Mouse (Mus musculus): ENCODE data around the gene Thrap3.

The Thrap3 gene

DNA sequence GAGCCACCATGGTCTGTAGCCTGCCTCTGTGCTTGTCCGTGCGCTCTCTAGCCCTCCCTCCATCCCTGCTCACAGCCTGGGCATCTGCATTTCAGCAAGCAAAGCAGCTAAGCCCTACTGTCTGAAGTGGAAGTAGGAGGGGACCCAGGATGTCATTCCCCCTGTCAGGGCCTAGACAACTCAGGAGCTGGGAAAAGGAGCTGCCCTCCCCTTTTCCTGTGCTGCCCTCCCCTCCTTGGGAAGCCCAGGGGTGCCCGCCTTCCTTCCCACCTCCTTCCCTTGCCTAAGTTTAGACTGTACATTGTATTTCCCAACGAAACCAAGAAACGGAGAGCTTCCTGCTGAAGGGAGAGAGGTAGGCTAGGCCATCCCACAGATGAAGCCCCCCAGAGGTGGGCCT lies 61.5 kb downstream of the Thrap3 start:
- no peak for DNase-seq

DNA sequence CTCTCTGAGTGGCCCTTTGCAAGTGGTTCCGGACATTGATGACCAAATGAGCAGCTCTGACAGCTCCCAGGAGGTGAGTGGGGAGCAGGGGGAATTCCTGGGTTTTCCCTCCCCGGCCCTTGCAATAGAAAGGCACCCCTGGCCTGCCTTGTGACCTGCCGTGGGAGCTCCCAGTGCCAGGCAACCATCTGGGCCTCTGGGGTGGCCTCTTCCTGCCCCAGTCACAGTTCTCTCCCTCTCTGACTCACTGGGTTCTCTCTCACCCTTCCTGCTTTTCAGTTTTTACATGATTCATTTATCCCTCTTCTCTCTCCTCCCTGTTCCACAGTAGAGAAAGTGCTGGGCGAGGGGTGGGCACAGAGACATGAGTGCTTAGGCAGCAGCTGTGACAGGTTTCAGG lies 64.8 kb downstream of the Thrap3 start:
- no peak for DNase-seq

DNA sequence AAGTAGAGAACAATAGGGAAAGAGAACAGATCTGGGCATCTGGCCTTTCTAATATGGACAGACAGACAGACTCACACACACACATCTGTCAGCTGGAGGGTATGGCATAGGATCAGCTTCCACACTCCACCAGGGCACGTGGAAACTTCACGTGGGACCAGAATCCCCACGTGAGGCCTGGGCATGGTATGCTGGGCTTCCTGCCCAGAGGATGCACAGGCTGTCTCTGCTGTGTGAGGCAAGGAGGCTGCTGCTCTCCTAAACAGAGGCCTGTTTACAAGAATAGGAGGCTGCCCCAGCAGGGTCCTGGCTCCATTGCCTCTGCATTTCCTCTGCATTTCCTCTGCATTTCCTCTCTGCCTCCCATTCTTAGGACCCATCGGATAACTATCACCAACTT lies 67.9 kb downstream of the Thrap3 start:
- DNase-seq = no peak

DNA sequence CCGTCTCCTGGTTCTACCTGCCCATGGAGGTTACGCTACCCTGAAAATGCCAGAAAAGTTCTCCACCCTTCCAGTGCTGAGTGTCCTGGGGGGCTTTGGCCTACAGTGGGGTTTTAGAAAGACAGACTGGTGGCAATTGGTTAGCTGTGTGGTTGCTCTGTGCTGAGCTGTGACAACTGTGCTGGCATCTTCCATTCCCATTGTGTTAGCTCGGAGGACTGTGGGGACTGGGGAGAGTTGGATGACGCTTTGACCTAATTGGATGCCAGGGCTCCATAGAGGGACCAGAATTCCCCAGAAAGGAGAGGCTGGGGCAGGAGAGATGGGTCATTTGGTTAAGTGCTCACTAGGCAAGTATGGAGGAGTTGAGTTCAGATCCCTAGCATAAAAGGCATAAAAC lies 68.3 kb downstream of the Thrap3 start:
- DNase-seq = no peak

DNA sequence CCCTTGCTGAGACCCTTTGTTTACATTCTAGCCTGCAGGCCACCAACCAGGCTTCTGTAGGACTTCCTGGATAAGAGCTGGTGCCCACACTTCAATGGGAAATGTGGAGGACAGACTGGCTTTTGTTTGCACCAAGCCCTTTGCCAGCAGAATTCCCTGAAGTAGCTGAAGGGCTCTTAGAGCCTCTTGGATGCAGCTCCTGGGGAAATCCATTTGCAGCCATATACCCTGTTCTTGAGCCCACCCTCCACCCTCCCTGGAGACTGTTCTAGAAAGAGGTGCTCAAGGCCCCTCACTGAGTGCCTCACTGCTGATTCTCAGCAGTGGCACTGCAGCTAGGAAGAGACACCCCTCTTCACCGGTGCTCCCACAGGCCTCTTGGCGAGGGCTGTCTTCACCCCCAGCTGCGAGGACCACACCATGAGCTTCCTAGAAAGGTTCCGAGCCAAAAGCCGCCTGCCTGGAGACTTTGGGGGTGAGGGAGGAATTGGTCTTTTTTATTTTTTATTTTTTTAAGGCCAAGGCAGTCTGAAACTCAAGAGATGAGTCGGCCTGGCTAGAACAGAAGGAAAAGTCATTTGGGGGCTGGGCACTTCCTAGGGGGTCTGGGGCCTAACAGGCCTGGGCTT lies 69.8 kb downstream of the Thrap3 start:
- DNase-seq = no peak

DNA sequence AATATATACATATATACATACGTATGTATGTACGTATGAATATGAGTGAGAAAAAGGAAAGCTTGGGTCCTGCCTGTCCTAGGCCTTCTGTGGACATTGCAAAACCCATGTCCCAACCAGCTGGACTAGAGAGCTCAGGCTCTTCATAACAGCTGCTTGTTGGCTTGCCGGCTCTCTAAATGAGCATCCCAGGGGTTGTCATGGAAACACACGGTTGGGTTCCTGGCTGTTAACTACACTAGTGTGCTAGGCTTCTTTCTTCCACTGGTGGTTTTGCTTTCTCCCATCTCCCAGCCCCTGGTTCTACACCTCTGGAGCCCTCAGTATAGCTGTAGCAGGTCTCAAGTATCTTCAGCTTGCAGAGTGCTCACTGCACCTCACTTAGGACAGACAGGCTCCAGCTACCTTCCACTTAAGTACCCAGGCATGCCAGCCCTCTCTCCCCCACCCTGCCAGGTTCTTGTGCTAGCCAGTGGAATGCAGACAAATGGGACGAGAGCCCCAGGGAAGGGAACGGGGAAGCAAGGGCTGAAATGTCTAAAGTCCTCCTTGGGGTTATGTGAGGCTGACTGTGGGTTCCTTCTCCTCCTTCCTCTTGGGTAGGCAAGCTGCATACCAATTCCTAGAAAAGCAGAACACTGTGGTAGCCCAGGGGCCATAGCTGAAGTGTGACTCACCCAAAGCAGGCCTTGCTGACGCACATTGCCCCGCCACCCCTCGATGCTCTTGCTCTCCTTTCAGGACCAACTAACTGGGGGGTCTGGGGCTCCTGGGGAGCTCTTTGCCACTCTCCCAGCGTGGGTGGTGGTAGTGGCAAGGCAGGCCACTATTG lies 71.1 kb downstream of the Thrap3 start:
- no peak for DNase-seq

DNA sequence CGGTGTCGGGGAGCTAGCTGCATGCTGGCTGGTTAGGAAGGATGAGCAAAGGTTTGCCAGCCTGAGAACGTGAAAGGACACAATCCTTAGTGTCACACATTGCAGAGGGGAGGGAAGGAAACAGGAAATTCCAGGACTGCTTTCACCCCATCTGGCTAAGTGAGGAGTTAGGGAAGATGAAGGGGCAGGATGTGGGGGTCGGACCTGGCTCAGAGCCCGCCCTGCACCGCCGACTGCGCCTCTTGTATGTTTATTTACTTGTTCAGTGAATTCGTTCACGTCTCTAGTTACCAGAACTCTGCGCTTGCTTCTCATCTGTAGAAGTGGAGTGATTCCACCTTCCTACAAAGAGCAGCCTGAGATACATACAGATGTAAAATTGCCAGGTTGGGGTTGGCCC lies 72.1 kb downstream of the Thrap3 start:
- DNase-seq = no peak

DNA sequence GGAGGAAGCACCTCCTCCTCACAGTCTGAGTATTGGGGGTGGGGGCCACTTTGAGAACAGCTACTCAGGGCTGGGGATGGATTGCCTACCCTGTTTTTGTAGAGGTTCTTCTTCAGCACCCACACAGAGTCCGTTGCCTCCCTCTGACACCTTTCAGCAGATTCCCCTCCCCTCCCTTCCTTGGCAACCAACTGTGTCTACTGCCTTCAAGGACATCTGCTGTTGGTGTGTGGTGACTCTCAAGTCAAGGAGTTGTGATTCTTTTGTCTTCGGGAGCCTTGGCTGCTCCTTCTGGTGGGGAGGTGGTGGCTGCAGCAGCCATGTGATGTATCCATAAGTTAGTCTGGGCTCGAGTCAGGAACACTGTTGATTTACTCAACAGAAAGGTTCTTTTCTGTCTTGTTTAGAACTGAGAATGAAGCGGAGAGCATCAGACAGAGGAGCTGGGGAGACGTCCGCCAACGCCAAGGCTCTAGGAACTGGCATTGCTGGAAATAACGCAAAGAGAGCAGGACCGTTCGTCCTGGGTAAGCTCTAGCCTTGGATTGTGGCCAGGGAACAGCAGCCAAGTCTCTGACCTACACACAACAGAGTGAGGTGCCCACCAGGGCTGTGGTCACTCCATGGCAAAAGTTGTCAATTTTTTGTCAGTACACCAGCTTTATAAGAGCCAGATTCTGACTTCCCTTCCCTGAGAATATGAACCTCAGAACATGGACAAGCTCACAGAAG lies 79.1 kb downstream of the Thrap3 start:
- DNase-seq = no peak

DNA sequence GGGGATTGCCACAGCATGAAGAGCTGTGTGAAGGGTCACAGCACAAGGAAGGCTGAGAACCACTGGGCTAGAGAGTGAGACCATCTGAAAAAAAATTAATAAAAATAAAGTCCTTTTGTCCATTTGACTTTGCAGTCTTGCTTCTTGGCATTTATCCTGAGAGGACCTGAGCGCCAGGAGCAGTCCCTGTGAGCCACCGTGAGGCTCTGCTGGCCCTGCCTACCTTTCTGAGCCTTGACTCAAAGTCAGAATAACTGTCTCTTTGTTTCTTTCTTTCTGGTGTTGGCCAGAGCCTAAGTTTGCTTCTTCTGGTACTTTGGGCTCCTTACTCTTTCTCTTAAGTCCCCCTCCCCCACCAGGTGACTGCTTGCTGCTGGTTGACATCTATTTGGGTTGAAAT lies 82.1 kb downstream of the Thrap3 start:
- DNase-seq = no peak

DNA sequence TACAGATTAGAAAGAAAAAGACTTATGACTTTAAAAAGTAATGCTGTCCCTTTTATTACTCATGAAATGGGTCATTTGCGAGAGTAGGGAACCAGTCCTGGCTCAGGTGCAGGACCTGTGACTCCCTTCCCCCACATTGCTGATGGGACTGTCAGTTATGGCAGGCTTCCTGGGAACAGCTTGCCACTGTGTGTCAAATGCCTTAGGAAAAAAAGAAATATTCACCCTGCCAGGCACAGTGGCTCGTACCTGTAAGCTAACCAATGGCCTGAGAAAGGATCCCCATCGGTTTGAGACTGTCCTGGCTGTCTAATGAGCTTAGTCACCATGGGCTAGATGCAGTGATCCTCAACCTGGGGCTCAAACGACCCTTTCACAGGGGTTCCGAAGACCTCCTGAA lies 82.5 kb downstream of the Thrap3 start:
- no peak for DNase-seq

DNA sequence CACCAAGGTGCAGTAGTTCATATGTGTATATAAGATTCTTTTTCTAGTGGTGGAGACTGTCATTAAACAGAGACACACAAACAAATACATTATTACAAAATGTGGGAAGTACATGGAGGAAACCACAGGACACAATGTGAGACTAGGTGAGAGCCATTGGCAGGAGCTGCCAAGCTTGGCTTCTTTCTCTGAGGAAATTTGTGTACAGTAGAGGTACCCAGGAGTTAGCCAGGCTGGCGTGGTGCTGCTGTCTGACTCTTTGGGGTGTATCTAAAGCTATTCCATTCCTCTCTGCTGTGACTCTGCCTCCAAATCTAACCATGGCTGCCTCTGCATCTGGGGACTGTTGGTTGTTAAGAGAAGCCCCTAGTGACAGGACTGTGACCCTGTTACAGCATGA lies 83.5 kb downstream of the Thrap3 start:
- no peak for DNase-seq

DNA sequence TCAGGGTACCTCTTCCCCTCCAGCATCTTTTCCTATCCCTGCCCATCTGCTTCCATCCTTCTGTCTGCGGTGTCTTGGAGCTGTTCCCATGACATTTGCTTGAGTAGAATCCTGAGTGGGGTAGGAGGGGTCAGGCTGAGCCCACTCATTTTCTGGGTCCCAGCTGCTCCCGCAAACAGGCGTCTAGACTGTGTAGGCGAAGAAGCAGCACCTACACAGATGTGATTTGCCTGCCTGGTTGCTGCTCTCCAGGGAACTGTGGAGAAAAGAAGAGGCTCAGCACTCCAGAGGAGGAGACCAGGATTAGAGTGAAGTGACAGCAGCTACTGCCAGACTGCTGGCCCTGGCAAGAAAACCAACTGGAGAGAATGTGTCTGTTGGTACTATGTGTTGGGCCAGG lies 83.9 kb downstream of the Thrap3 start:
- DNase-seq = no peak

DNA sequence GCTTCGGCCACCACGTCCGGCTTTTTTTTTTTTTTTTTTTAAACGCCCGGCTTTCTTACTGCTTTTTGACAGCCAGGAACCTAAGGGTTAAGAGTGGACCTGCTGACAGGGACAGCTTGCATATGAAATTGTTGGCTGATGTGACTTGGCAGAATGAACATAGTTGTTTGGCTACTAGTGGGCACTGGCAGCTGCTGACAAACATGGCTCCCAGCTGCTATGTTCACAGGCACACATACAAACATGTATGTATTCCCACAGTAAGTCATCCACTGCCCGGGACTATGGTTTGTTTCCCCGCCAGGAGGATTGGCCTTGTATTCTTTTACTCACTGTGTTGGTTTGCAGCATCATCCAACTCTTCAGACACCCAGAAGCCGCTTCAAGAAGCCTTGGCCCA lies 85.4 kb downstream of the Thrap3 start:
- no peak for DNase-seq

DNA sequence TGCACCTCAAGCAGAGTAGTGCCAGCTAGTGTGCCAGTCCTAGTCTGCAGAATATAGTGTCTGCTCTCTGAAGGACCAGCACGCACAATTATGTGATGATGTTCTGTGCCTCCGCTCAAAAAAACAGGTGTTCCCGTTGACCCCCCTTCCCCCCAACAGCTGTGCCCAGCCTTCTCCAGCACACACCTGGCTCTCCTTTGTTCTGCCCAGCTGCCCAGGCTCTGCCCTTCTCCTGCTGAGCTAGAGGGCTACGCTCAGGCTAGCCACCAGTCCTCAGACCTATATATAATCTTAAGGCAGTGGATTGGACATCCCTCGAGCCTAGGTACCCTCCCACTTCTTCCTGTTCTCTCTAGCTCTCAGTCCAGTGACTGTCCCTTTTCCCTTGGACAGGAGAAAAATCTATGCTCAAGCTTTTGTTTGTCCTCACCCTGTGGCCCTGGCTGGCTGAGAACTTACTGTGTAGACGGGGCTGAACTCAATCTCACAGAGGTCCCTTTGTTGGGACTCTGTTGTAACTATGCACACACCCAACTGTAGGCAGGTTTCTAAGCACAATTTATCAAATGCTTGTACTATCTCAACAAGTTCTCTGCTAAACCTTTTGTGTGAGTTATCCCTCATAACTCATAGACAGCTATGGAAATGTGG lies 86.6 kb downstream of the Thrap3 start:
- no peak for DNase-seq

DNA sequence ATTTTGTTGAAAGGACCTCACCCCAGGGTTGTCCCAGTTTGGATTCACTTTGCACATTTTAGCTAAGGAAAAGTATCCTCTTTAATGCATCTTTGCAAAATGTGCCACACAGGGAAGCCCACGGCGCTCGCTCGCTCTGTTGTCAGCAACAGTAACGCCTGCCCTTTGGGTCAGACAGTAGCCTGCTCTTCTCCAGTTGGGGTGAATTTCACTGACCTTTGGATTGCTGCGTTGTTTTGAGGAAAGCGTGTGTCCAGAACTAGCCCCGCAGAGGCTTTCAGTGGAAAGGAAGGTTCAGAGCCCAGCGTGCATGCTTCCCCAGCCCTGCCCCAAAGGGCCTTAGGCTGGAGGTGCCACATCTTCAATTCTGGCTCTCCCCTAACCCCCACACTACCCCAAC lies 87.1 kb downstream of the Thrap3 start:
- no peak for DNase-seq

Data from right cerebral cortex, postnatal 4 days (tissue).